Mouse (Mus musculus): ENCODE results near the gene Mstn. TPM values are rescaled to one million over a fixed set of nuclear protein-coding genes. Genes with fewer than 3 reads are reported as not detected.

Gene Mstn
- polyA plus RNA-seq, 1 experiment from 2014 or later: 9.1 TPM

DNA sequence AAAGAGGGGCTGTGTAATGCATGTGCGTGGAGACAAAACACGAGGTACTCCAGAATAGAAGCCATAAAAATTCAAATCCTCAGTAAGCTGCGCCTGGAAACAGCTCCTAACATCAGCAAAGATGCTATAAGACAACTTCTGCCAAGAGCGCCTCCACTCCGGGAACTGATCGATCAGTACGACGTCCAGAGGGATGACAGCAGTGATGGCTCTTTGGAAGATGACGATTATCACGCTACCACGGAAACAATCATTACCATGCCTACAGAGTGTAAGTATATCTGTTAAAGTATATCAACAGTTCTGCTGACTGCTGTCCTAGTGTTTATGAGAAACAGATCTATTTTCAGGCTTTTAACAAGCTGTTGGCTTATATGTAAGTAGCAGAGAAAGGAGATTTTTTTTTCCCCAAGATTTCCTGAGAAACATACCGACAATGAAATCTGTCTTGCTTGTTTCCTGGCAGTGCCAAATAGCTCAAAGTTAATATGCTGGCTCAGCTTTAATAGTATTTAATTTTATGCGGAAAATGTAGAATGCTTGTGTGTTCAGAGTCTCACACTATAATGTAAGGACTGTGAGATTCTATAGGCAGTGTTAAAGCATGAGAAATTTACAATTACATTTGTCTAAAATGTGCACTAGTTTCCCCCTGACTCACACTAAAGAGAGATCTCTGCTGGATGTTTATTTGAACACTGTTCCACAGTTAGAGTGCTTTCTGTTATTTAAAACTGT, 600 bp downstream of the Mstn start:
- peak overlapping the region; percentile 16; the same call in 1 of the 2 replicates for H3K4me3 ChIP-seq

DNA sequence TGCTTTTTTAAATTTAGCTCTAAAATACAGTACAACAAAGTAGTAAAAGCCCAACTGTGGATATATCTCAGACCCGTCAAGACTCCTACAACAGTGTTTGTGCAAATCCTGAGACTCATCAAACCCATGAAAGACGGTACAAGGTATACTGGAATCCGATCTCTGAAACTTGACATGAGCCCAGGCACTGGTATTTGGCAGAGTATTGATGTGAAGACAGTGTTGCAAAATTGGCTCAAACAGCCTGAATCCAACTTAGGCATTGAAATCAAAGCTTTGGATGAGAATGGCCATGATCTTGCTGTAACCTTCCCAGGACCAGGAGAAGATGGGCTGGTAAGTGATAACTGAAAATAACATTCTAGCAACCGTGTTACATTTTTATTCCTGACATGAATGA, 2.5 kb downstream of the Mstn start:
- Histone ChIP-seq H3K4me2 (no peak overlapping the region), H3K36me3 (no peaks in the 10 kb centered on the region), H3K4me1 (0 out of 2 replicates have a peak, but pooled peaks cover 2% of the 10 kb centered on the region), H3K27ac (no peak overlapping the region), H3K4me3 (no peak overlapping the region), H3K9me3 (no peaks in the 10 kb centered on the region), H3K27me3 (no peaks in the 10 kb centered on the region), H3K9ac (no peak overlapping the region)
- WGBS: 83% methylated on average over 4 of the region's 4 CpGs
- ATAC-seq (ENCODE audit: insufficient number of reproducible peaks, low FRiP score, low TSS enrichment, low read depth): no peak

More for the DNA sequence above, 600 bp downstream of the Mstn start:
- Histone ChIP-seq H3K4me2 (no peak overlapping the region), H3K9me3 (no peaks in the 10 kb centered on the region), H3K9ac (no peak overlapping the region), H3K27ac (no peak overlapping the region), H3K4me1 (0 out of 2 replicates have a peak, but pooled peaks cover 2% of the 10 kb centered on the region), H3K36me3 (no peaks in the 10 kb centered on the region), H3K27me3 (no peaks in the 10 kb centered on the region)
- no peak for ATAC-seq (ENCODE audit: insufficient number of reproducible peaks, low FRiP score, low TSS enrichment, low read depth)
- WGBS: 39% methylated on average over 13 of the region's 13 CpGs

DNA sequence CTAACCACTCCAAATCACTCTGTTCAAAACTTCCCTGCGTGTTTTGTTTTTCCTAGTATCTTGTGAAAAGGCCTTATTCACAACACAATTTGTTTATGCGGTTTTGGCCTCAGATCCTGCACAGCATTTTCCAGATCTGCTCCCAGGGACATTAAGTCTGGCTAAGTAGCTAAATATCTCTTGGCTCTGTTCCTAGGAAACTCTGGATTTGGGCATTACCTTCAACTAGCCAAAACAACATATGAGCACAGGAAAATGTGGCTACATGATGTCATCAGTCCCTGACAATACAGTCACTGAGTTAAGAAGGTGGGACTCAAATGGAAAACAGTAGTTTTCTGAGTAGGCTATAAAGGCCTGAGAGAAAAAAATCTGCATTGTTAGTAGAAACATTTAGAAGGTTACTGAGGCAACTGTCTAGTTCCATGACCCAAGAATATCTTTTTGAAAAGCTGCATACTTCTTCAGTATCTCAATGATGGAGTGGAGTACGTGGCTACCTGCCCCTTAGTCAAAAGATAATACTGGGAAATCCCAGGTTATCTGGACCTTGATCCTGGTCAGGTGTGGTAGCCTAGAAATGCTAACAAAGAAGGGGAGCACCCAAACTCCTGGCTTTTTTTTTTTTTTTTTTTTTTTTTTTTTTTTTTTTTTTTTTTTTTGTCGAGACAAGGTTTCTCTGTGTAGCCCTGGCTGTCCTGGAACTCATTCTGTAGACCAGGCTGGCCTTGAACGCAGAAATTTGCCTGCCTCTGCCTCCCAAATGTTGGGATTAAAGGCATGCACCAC, 8.5 kb downstream of the Mstn start:
- H3K27me3 ChIP-seq: no peaks in the 10 kb centered on the region
- H3K27ac ChIP-seq: no peak overlapping the region
- no peaks in the 10 kb centered on the region for H3K9me3 ChIP-seq
- 76% methylated on average over 5 of the region's 5 CpGs for WGBS
- H3K36me3 ChIP-seq: no peaks in the 10 kb centered on the region
- no peaks in the 10 kb centered on the region for H3K4me1 ChIP-seq
- no peak overlapping the region for H3K4me3 ChIP-seq
- no peak for ATAC-seq (ENCODE audit: insufficient number of reproducible peaks, low FRiP score, low TSS enrichment, low read depth)
- H3K9ac ChIP-seq: no peak overlapping the region
- H3K4me2 ChIP-seq: no peak overlapping the region

DNA sequence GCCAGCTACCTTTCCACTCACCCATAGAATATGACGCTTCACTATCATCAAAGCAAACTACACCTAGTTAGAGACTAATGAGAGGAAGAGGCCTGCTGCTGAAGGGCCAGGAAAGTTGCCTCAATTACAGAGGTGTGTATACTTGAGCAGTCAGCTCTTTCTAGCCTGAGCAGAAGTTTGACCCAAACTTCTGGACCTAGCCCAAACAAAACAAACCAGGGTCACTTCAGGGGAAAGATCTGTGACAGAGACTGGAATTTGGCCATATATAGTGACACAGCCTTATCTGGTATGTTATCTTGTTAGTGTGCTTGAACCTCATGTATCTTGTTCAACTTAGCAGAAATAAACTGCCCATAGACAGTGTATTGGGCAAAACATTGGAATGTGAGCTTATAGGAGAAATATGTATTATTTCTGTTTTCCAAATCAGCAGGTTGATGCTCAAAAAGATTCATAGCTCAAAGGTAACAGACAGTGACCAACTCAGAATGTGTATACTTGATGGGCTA, 9.3 kb downstream of the Mstn start:
- Histone ChIP-seq H3K27me3 (no peaks in the 10 kb centered on the region), H3K4me1 (no peaks in the 10 kb centered on the region), H3K36me3 (no peaks in the 10 kb centered on the region), H3K9me3 (no peaks in the 10 kb centered on the region), H3K27ac (no peak overlapping the region), H3K4me2 (no peak overlapping the region), H3K4me3 (no peak overlapping the region), H3K9ac (no peak overlapping the region)
- ATAC-seq (ENCODE audit: insufficient number of reproducible peaks, low FRiP score, low TSS enrichment, low read depth): no peak
- 81% methylated on average over 1 of the region's 1 CpGs for WGBS

DNA sequence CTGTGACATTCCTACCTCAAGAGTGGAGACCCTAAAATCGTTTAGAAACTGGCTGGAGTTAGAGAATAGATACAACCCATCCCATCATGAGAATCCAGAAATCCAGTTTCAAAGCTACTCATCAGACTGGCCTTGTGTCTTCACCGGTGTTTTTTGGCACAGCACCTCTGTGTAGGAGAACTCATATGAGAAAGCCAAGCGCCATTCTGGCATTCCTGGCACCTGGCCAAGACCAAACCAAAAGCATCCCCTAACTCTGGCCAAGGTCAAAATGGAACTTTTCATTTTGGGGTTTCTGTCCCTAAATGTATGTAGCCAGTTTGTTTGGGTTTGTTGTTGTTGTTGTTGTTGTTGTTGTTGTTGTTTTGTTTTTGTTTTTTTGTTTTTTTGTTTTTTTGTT, 15.2 kb downstream of the Mstn start:
- Histone ChIP-seq H3K9me3 (no peaks in the 10 kb centered on the region), H3K4me3 (no peak overlapping the region), H3K4me2 (no peak overlapping the region), H3K27me3 (no peaks in the 10 kb centered on the region), H3K4me1 (no peaks in the 10 kb centered on the region), H3K36me3 (no peaks in the 10 kb centered on the region), H3K9ac (no peak overlapping the region), H3K27ac (no peak overlapping the region)
- no peak for ATAC-seq (ENCODE audit: insufficient number of reproducible peaks, low FRiP score, low TSS enrichment, low read depth)
- 73% methylated on average over 3 of the region's 3 CpGs for WGBS

DNA sequence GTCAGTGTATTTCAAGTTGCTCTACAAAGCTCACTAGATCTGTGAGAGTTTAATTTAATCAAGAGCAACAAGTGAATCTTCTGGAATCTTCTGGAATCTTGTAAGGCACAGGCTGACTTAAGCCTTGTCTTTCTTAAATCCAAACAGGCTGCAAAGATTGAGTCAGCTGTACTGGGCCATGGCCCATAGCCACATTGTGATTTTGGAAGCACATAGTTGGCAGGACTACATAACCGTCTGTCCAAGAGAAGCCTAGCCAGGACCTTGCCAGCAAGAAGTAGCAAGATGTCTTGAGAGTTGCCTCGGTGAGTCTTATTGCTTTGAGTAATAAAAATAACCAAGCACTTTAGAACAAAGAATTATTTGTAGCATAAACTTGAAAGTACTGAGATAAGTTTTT, 18.4 kb downstream of the Mstn start:
- H3K4me1 ChIP-seq: no peaks in the 10 kb centered on the region
- ATAC-seq (ENCODE audit: insufficient number of reproducible peaks, low FRiP score, low TSS enrichment, low read depth): no peak
- H3K36me3 ChIP-seq: no peaks in the 10 kb centered on the region
- 57% methylated on average over 2 of the region's 2 CpGs for WGBS
- no peak overlapping the region for H3K9ac ChIP-seq
- H3K27me3 ChIP-seq: no peaks in the 10 kb centered on the region
- H3K27ac ChIP-seq: no peak overlapping the region
- H3K4me3 ChIP-seq: no peak overlapping the region
- H3K4me2 ChIP-seq: no peak overlapping the region
- H3K9me3 ChIP-seq: no peaks in the 10 kb centered on the region

DNA sequence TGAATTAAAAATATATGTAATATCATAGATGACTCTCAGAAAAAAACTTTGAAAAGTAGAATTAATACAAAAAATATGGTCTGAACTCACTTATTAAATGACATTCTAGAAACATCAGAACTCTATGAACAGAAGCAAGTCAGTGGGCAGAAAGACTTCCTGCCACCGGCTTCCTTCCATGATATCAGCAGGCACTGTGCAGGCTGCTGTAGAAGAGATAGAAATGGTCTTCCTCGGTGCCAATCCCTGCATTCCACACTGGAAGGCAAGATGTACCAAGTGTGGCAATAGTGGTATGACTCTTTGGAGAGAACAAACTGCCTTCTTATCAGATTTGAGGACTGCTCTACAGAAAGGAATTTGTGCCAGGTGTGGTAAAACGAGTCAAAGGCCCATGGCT, 19.2 kb downstream of the Mstn start:
- no peak overlapping the region for H3K4me2 ChIP-seq
- no peak overlapping the region for H3K27ac ChIP-seq
- H3K9me3 ChIP-seq: no peaks in the 10 kb centered on the region
- H3K27me3 ChIP-seq: no peaks in the 10 kb centered on the region
- H3K36me3 ChIP-seq: no peaks in the 10 kb centered on the region
- H3K4me1 ChIP-seq: no peaks in the 10 kb centered on the region
- H3K4me3 ChIP-seq: no peak overlapping the region
- ATAC-seq (ENCODE audit: insufficient number of reproducible peaks, low FRiP score, low TSS enrichment, low read depth): no peak
- 74% methylated on average over 3 of the region's 3 CpGs for WGBS
- H3K9ac ChIP-seq: no peak overlapping the region

DNA sequence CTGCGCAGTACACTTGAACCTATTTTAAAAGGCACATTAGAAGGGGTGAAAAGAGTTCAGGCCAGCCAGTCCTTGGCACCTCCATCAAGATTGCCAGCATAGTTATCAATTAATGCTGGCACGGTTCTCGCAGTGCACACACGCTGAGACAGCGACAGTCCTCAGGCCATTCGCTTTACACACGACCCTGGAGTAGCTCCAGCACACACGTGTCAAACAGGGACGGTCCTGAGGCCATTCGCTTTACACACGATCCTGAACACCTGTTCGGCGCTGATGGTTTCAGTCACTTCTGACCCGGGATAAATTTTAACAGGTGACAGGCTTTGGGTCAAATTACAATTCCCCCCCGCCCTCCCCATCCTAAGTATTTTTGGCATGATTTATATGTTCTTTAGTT, 23.8 kb downstream of the Mstn start:
- 34% methylated on average over 15 of the region's 15 CpGs for WGBS
- no peaks in the 10 kb centered on the region for H3K27me3 ChIP-seq
- H3K27ac ChIP-seq: no peak overlapping the region
- no peak overlapping the region for H3K4me2 ChIP-seq
- no peaks in the 10 kb centered on the region for H3K4me1 ChIP-seq
- H3K9ac ChIP-seq: no peak overlapping the region
- no peaks in the 10 kb centered on the region for H3K36me3 ChIP-seq
- H3K4me3 ChIP-seq: no peak overlapping the region
- no peaks in the 10 kb centered on the region for H3K9me3 ChIP-seq
- no peak for ATAC-seq (ENCODE audit: insufficient number of reproducible peaks, low FRiP score, low TSS enrichment, low read depth)

DNA sequence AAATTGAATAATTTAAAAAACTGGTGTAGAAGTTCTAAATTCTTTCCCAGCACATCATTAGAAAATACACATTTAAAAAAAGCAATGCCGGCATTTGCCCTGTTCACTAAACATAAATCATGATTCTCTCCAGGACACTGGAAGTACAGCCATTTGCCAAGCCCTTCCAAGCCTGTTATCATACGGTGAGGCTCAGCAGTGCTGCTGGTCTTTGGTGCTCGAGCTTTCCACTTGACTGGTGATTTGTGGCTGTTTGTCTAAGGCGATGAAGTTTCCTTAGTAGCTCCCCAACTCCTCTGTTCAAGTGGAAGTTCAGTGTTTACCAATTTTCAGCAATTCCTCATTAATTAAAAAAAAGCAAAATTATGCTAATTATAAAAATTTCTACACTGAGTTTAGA, 24.6 kb downstream of the Mstn start:
- H3K9me3 ChIP-seq: no peaks in the 10 kb centered on the region
- H3K27me3 ChIP-seq: no peaks in the 10 kb centered on the region
- no peaks in the 10 kb centered on the region for H3K4me1 ChIP-seq
- no peak overlapping the region for H3K4me2 ChIP-seq
- no peaks in the 10 kb centered on the region for H3K36me3 ChIP-seq
- 36% methylated on average over 4 of the region's 4 CpGs for WGBS
- H3K9ac ChIP-seq: no peak overlapping the region
- no peak for ATAC-seq (ENCODE audit: insufficient number of reproducible peaks, low FRiP score, low TSS enrichment, low read depth)
- no peak overlapping the region for H3K4me3 ChIP-seq
- H3K27ac ChIP-seq: no peak overlapping the region

DNA sequence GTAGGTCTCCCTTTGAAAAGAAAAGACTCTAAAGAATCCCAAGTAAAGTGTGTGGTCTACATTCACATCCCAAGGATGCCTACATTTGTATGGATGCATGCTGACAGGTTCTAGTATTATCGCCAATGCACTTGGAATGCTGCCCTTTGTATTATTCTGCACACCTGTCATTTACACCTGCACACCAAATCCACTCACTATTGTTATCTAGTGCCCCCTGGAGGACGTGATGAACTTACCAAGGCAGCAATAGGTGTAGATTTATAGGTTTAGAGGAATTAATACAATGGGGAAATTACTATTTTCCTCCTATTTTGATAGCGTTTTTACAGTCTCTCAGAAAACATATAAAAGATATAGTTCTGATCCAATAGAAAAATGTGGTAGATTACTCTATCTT, 31.7 kb downstream of the Mstn start:
- Histone ChIP-seq H3K9me3 (no peaks in the 10 kb centered on the region), H3K4me3 (no peak overlapping the region), H3K27me3 (no peaks in the 10 kb centered on the region), H3K4me1 (no peaks in the 10 kb centered on the region), H3K9ac (no peak overlapping the region), H3K36me3 (no peaks in the 10 kb centered on the region), H3K4me2 (no peak overlapping the region), H3K27ac (no peak overlapping the region)
- no peak for ATAC-seq (ENCODE audit: insufficient number of reproducible peaks, low FRiP score, low TSS enrichment, low read depth)
- WGBS: 36% methylated on average over 3 of the region's 3 CpGs

DNA sequence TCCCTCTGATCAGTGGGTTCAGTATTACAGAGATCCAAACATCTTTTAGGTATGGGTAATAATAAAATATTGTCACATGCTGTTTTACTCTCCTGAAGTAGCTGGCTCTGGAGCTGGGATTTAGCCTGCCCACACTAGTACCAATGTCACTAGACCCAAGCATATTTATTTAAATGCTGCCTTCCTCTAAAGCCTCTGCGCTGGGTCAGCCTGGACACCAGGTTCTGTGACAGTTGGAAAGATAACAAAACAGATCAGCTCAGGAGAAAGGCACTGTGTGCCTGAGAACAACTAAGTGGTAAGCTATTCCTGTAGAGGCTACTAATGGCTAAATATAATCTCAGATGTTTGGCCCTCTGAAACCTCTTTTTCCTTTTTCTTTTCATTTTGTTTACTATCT, 49.1 kb downstream of the Mstn start:
- H3K27me3 ChIP-seq: no peaks in the 10 kb centered on the region

More for the DNA sequence above, 49.1 kb downstream of the Mstn start:
- H3K4me3 ChIP-seq: no peak overlapping the region
- WGBS: 91% methylated on average over 1 of the region's 1 CpGs
- no peak for ATAC-seq (ENCODE audit: insufficient number of reproducible peaks, low FRiP score, low TSS enrichment, low read depth)
- H3K4me2 ChIP-seq: no peak overlapping the region
- no peaks in the 10 kb centered on the region for H3K36me3 ChIP-seq
- no peaks in the 10 kb centered on the region for H3K4me1 ChIP-seq
- H3K9ac ChIP-seq: no peak overlapping the region
- H3K9me3 ChIP-seq: no peaks in the 10 kb centered on the region
- H3K27ac ChIP-seq: no peak overlapping the region
